Mouse (Mus musculus) bone marrow macrophage, adult 2 months (primary cell): Measurements from ENCODE around the gene Sdk2. TPM values are rescaled to one million over a fixed set of nuclear protein-coding genes. Genes with fewer than 3 reads are reported as not detected.
A peak's percentile ranks its signal among the peaks of the same experiment; 100 is the strongest.

Source experiments
- H3K27ac ChIP-seq: 2 replicates; pipeline ENCODE4 v1.5.1; 2012; ENCODE audit warnings: low read depth, low read length; ENCODE audit not compliant: insufficient read depth
- H3K4me1 ChIP-seq: 2 replicates; pipeline ENCODE4 v1.6.1; 2012; ENCODE audit warnings: low read length; ENCODE audit not compliant: control insufficient read depth, insufficient read depth
- H3K4me3 ChIP-seq: 2 replicates; pipeline ENCODE4 v1.5.1; 2012; ENCODE audit warnings: mild to moderate bottlenecking, low read length, moderate library complexity; ENCODE audit not compliant: insufficient read depth
- CTCF ChIP-seq: IDR thresholded peaks from 2 replicates; pipeline ENCODE4 v1.5.1; 2012; ENCODE audit warnings: low read depth, mild to moderate bottlenecking, low read length, moderate library complexity
- POLR2A ChIP-seq: IDR thresholded peaks from 2 replicates; pipeline ENCODE4 v1.6.1; 2012; ENCODE audit warnings: mild to moderate bottlenecking, low read depth, low read length, borderline replicate concordance
- polyA plus RNA-seq: library from polyadenylated mRNA; stranded (reverse); fragments of >200 nt; gene quantifications from 2 replicates; pipeline ENCODE4 v1.2.4, GENCODE M21; 2012; ENCODE audit not compliant: missing spikeins, insufficient read depth, insufficient read length

Gene Sdk2
- polyA plus RNA-seq, 1 experiment = not detected

- Histone ChIP-seq H3K4me1 (peaks cover 46% of the 10 kb centered on the region), H3K27ac (no peak overlapping the region), H3K4me3 (no peak overlapping the region)
- no peak for TF ChIP-seq CTCF
Observed at GRCm38 (mm10) chr11:113739213-113739612, 327.6 kb downstream of the Sdk2 start.

GRCm38 (mm10) chr11:113737912-113738311 lies 328.9 kb downstream of the Sdk2 start:
- Histone ChIP-seq H3K27ac (peak overlapping the region; percentile 51), H3K4me3 (no peak overlapping the region), H3K4me1 (peaks cover 57% of the 10 kb centered on the region)
- no peak for TF ChIP-seq CTCF
- no peak for TF ChIP-seq POLR2A

- TF ChIP-seq POLR2A (no peak), CTCF (no peak)
- H3K27ac ChIP-seq = peak overlapping the region; percentile 51
- H3K4me3 ChIP-seq = no peak overlapping the region
- H3K4me1 ChIP-seq = peaks cover 61% of the 10 kb centered on the region
Observed at GRCm38 (mm10) chr11:113737553-113737854, 329.3 kb downstream of the Sdk2 start.

- TF ChIP-seq CTCF = no peak
- no peak for TF ChIP-seq POLR2A
- H3K4me1 ChIP-seq = peaks cover 66% of the 10 kb centered on the region
- no peak overlapping the region for H3K4me3 ChIP-seq
- H3K27ac ChIP-seq = peak overlapping the region; percentile 8; the same call in 1 of the 2 replicates
Observed at GRCm38 (mm10) chr11:113736848-113737552, 329.8 kb downstream of the Sdk2 start.

GRCm38 (mm10) chr11:113735151-113735550 lies 331.7 kb downstream of the Sdk2 start:
- no peak overlapping the region for H3K27ac ChIP-seq
- TF ChIP-seq CTCF = no peak
- no peak for TF ChIP-seq POLR2A

GRCm38 (mm10) chr11:113733631-113734364 lies 333.0 kb downstream of the Sdk2 start:
- Histone ChIP-seq H3K4me3 (peak overlapping the region; percentile 16), H3K4me1 (peaks cover 79% of the 10 kb centered on the region), H3K27ac (peak overlapping the region; percentile 80)
- no peak for TF ChIP-seq CTCF
- TF ChIP-seq POLR2A = no peak

More at GRCm38 (mm10) chr11:113735151-113735550, 331.7 kb downstream of the Sdk2 start:
- Histone ChIP-seq H3K4me1 (peaks cover 84% of the 10 kb centered on the region), H3K4me3 (no peak overlapping the region)

GRCm38 (mm10) chr11:113731945-113732612 lies 334.8 kb downstream of the Sdk2 start:
- H3K4me1 ChIP-seq = peaks cover 64% of the 10 kb centered on the region
- TF ChIP-seq POLR2A = no peak
- TF ChIP-seq CTCF = no peak
- H3K4me3 ChIP-seq = no peak overlapping the region
- peak overlapping the region; percentile 80 for H3K27ac ChIP-seq

GRCm38 (mm10) chr11:113730879-113731278 lies 336.0 kb downstream of the Sdk2 start:
- no peak for TF ChIP-seq CTCF

GRCm38 (mm10) chr11:113729917-113730316 lies 336.9 kb downstream of the Sdk2 start:
- TF ChIP-seq CTCF (no peak), POLR2A (no peak)
- Histone ChIP-seq H3K4me3 (no peak overlapping the region), H3K4me1 (peaks cover 51% of the 10 kb centered on the region), H3K27ac (no peak overlapping the region)

More at GRCm38 (mm10) chr11:113730879-113731278, 336.0 kb downstream of the Sdk2 start:
- no peak overlapping the region for H3K27ac ChIP-seq
- H3K4me3 ChIP-seq = no peak overlapping the region
- H3K4me1 ChIP-seq = peaks cover 59% of the 10 kb centered on the region

GRCm38 (mm10) chr11:113729239-113729638 lies 337.6 kb downstream of the Sdk2 start:
- Histone ChIP-seq H3K4me1 (peaks cover 44% of the 10 kb centered on the region), H3K4me3 (no peak overlapping the region), H3K27ac (no peak overlapping the region)
- no peak for TF ChIP-seq CTCF
- TF ChIP-seq POLR2A = no peak

GRCm38 (mm10) chr11:113727992-113728391 lies 338.9 kb downstream of the Sdk2 start:
- TF ChIP-seq CTCF (no peak), POLR2A (no peak)
- no peak overlapping the region for H3K27ac ChIP-seq
- H3K4me1 ChIP-seq = peaks cover 34% of the 10 kb centered on the region
- no peak overlapping the region for H3K4me3 ChIP-seq
